Mouse (Mus musculus) CH12.LX (cell line): Measurements from ENCODE around the gene Etl4. TPM values are rescaled to one million over a fixed set of nuclear protein-coding genes. Genes with fewer than 3 reads are reported as not detected.

ENCODE experiments used
- DNase-seq: peaks from one replicate; pipeline ENCODE4 v3.0.0-alpha.2; 2013; ENCODE audit errors: extremely low read depth
- H3K27ac ChIP-seq: 2 replicates; pipeline ENCODE4 v1.5.1; 2012; ENCODE audit warnings: low read depth, mild to moderate bottlenecking, control low read depth, moderate library complexity; ENCODE audit not compliant: insufficient read depth
- H3K27me3 ChIP-seq: replicated peaks from 2 replicates; pipeline ENCODE3; 2012; ENCODE audit warnings: inconsistent platforms
- H3K36me3 ChIP-seq, 2 experiments: replicated peaks in 1 of 2; 2 replicates each; pipeline versions ENCODE3 to v1.6.1; 2012; ENCODE audit warnings: inconsistent platforms in 1 of 2, low read length in 1 of 2, mild to moderate bottlenecking in 1 of 2, mixed read lengths in 1 of 2, moderate library complexity in 1 of 2; ENCODE audit not compliant: control insufficient read depth in 1 of 2, insufficient read depth in 1 of 2
- H3K4me1 ChIP-seq, 2 experiments: 2 replicates each; pipeline ENCODE4 v1.6.1; 2012; ENCODE audit warnings: inconsistent platforms in 1 of 2, moderate library complexity in 1 of 2; ENCODE audit not compliant: insufficient read depth in 2 of 2, control insufficient read depth in 1 of 2
- H3K4me2 ChIP-seq: 2 replicates; pipeline ENCODE4 v1.6.1; 2012; ENCODE audit warnings: low read depth, mild to moderate bottlenecking, control low read depth; ENCODE audit not compliant: poor library complexity, insufficient read depth, severe bottlenecking
- H3K4me3 ChIP-seq, 3 experiments: fragments of 150-350 bp in 1 of 3; sonication (generic) in 1 of 3; replicated peaks in 1 of 3; 2 replicates each; pipeline versions ENCODE3 to v1.5.1; 2011 to 2012; ENCODE audit warnings: low read depth in 2 of 3, low read length in 2 of 3, mild to moderate bottlenecking in 2 of 3, moderate library complexity in 2 of 3, control low read depth in 1 of 3, improper control_type of control experiment in 1 of 3, inconsistent platforms in 1 of 3, mixed read lengths in 1 of 3; ENCODE audit not compliant: poor library complexity in 1 of 3
- H3K79me2 ChIP-seq: replicated peaks from 2 replicates; pipeline ENCODE4 v1.6.1; 2012; ENCODE audit warnings: mild to moderate bottlenecking, moderate library complexity; ENCODE audit not compliant: control insufficient read depth, poor library complexity, insufficient read depth, severe bottlenecking; ENCODE audit errors: extremely low read depth
- H3K9ac ChIP-seq: 2 replicates; pipeline ENCODE4 v1.6.1; 2012; ENCODE audit warnings: low read depth, mild to moderate bottlenecking, control low read depth, moderate library complexity; ENCODE audit not compliant: insufficient read depth
- H3K9me3 ChIP-seq: replicated peaks from 2 replicates; pipeline ENCODE3; 2012; ENCODE audit warnings: low read length, inconsistent platforms, mixed read lengths
- BHLHE40 ChIP-seq: IDR thresholded peaks from 2 replicates; pipeline ENCODE4 v1.6.1; 2011; ENCODE audit warnings: mild to moderate bottlenecking, low read depth, low read length, improper control_type of control experiment
- CHD2 ChIP-seq: IDR thresholded peaks from 2 replicates; pipeline ENCODE4 v1.6.1; 2011; ENCODE audit warnings: low read length, improper control_type of control experiment
- CTCF ChIP-seq, 2 experiments: IDR thresholded peaks in 1 of 2; conservative IDR thresholded peaks in 1 of 2; 2 replicates each; pipeline ENCODE4 v1.5.1; 2011 to 2012; ENCODE audit warnings: low read depth in 2 of 2, low read length in 2 of 2, improper control_type of control experiment in 1 of 2, inconsistent platforms in 1 of 2, mild to moderate bottlenecking in 1 of 2, moderate library complexity in 1 of 2
- E2F4 ChIP-seq: IDR thresholded peaks from 2 replicates; pipeline ENCODE4 v1.6.1; 2011; ENCODE audit warnings: low read depth, low read length, improper control_type of control experiment; ENCODE audit not compliant: insufficient replicate concordance
- EP300 ChIP-seq: IDR thresholded peaks from 2 replicates; pipeline ENCODE4 v1.6.1; 2011; ENCODE audit warnings: low read length, improper control_type of control experiment
- JUN ChIP-seq: IDR thresholded peaks from 2 replicates; pipeline ENCODE4 v1.6.1; 2011; ENCODE audit warnings: low read depth, mild to moderate bottlenecking, low read length, improper control_type of control experiment, moderate library complexity; ENCODE audit not compliant: insufficient read depth
- JUND ChIP-seq: conservative IDR thresholded peaks from 2 replicates; pipeline ENCODE4 v1.6.1; 2011; ENCODE audit warnings: low read depth, low read length, improper control_type of control experiment
- MXI1 ChIP-seq: IDR thresholded peaks from 2 replicates; pipeline ENCODE4 v1.6.1; 2011; ENCODE audit warnings: mild to moderate bottlenecking, low read depth, low read length, improper control_type of control experiment
- POLR2A ChIP-seq: IDR thresholded peaks from 2 replicates; pipeline ENCODE4 v1.6.1; 2011; ENCODE audit warnings: low read depth, mild to moderate bottlenecking, improper control_type of control experiment, low read length
- RAD21 ChIP-seq: IDR thresholded peaks from 2 replicates; pipeline ENCODE4 v1.6.1; 2011; ENCODE audit warnings: low read depth, mild to moderate bottlenecking, low read length, improper control_type of control experiment, moderate library complexity
- SMC3 ChIP-seq: IDR thresholded peaks from 2 replicates; pipeline ENCODE4 v1.6.1; 2011; ENCODE audit warnings: low read depth, low read length, improper control_type of control experiment
- TBP ChIP-seq: conservative IDR thresholded peaks from 2 replicates; pipeline ENCODE4 v1.6.1; 2011; ENCODE audit warnings: low read depth, low read length, improper control_type of control experiment
- USF1 ChIP-seq: IDR thresholded peaks from 2 replicates; pipeline ENCODE4 v1.6.1; 2014; ENCODE audit warnings: low read depth, mild to moderate bottlenecking, inconsistent platforms, low read length, improper control_type of control experiment
- ZMIZ1 ChIP-seq: IDR thresholded peaks from 2 replicates; pipeline ENCODE4 v1.6.1; 2012; ENCODE audit warnings: low read depth, mild to moderate bottlenecking, inconsistent platforms, low read length, improper control_type of control experiment
- dilution Hi-C: fragments of 300-500 bp; cut with MboI; formaldehyde crosslinking; loops from 2 replicates; pipeline ENCODE4 v1.14.3; 2020; ENCODE audit warnings: low sequenced_read_pairs; ENCODE audit not compliant: extremely low pct_unique_long_range_greater_than_20kb, extremely low pct_ligation_motif_present
- in situ Hi-C: fragments of 300-500 bp; cut with MboI; formaldehyde crosslinking; loops from 3 replicates; pipeline ENCODE4 v1.14.3; 2019; ENCODE audit warnings: low sequenced_read_pairs, low pct_ligation_motif_present, low pct_unique_long_range_greater_than_20kb, mixed read lengths
- polyA plus RNA-seq: library from polyadenylated mRNA; unstranded; fragments of >175 nt; gene quantifications from 2 replicates; pipeline ENCODE4 v1.2.1, GENCODE M21; 2012; ENCODE audit warnings: low read depth; ENCODE audit not compliant: insufficient read length
- total RNA-seq, 2 experiments: library from RNA; depleted of rRNA; stranded (reverse); fragments of 300-350 nt in 1 of 2; fragments of >200 nt in 1 of 2; gene quantifications; 2 replicates each; pipeline ENCODE4 v1.2.3; 2012 to 2014

Etl4 gene
- total and polyA plus RNA-seq, 3 experiments = 7.2 to 18.6 (median 11.7) TPM

- Histone ChIP-seq H3K27me3 (no peaks in the 10 kb centered on the region), H3K4me3 (peak overlapping the region; percentile 31 to 55 (median 43)), H3K9ac (peak overlapping the region; percentile 41), H3K79me2 (no peaks in the 10 kb centered on the region), H3K36me3 (no peaks in the 10 kb centered on the region), H3K4me2 (peak overlapping the region; percentile 82), H3K4me1 (peaks cover 2 to 46% of the 10 kb centered on the region in 2 experiments; a peak in 2 of 4 replicates), H3K27ac (no peak overlapping the region), H3K9me3 (no peaks in the 10 kb centered on the region)
- no peak for DNase-seq
- TF ChIP-seq E2F4 (no peak), TBP (no peak), JUN (no peak), USF1 (no peak), ZMIZ1 (no peak), EP300 (no peak), POLR2A (no peak), BHLHE40 (no peak)
- in situ Hi-C loops = no loop called here
- dilution Hi-C loops = no loop called here
Measured at GRCm38 (mm10) chr2:20737837-20738236, 828.3 kb downstream of the Etl4 start.

- Histone ChIP-seq H3K4me1 (peaks cover 0 to 9% of the 10 kb centered on the region in 2 experiments; a peak in 1 of 4 replicates), H3K4me3 (no peak overlapping the region), H3K4me2 (no peak overlapping the region), H3K27me3 (no peaks in the 10 kb centered on the region), H3K9ac (no peak overlapping the region), H3K9me3 (no peaks in the 10 kb centered on the region), H3K27ac (no peak overlapping the region), H3K79me2 (no peaks in the 10 kb centered on the region), H3K36me3 (peaks cover 12 to 37% of the 10 kb centered on the region in 2 experiments)
- no peak for DNase-seq
- no peak for TF ChIP-seq RAD21
- dilution Hi-C loops = no loop called here
- in situ Hi-C loops = no loop called here
Measured at GRCm38 (mm10) chr2:20747723-20748122, 838.1 kb downstream of the Etl4 start.

DNA sequence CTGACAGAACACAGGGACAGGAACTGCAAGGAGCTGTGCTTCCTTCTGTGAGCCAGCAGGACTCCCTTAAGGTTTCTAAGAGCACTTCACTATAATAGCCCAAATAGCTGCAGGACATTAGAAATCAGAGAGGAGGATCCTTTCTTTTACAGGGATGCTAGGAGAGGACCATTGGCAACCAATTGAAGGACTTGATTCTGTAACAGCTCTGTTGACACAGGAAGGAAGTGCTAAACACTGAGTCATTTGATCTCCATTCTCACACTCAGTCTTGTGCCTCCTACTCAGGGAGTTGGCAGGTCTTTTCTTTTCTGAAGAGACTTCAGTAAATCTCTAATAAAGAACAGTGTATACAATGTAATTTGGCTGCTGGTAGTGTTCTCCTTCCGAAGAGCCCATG, 838.9 kb downstream of the Etl4 start:
- H3K4me1 ChIP-seq = peaks cover 0 to 16% of the 10 kb centered on the region in 2 experiments; a peak in 1 of 4 replicates
- TF ChIP-seq CHD2 (no peak), EP300 (no peak), MXI1 (no peak), CTCF (conservative IDR thresholded peaks at IDR 0.05 in 1 of 2, IDR thresholded peaks at IDR 0.05 in 1 of 2; ENCODE audit: low read depth in 2 of 2, low read length in 2 of 2) (no peak), JUND (no peak), SMC3 (no peak), BHLHE40 (no peak)
- DNase-seq = no peak
- H3K4me3 ChIP-seq = no peak overlapping the region
- H3K4me2 ChIP-seq = no peak overlapping the region
- dilution Hi-C loops (no loop called here), in situ Hi-C loops (no loop called here)
- peaks cover 11 to 33% of the 10 kb centered on the region in 2 experiments for H3K36me3 ChIP-seq
- H3K9ac ChIP-seq = no peak overlapping the region
- H3K9me3 ChIP-seq = no peaks in the 10 kb centered on the region
- no peaks in the 10 kb centered on the region for H3K27me3 ChIP-seq
- H3K79me2 ChIP-seq = no peaks in the 10 kb centered on the region
- no peak overlapping the region for H3K27ac ChIP-seq
